Mouse (Mus musculus): ENCODE results near the gene Rab6a. TPM values are rescaled to one million over a fixed set of nuclear protein-coding genes. Genes with fewer than 3 reads are reported as not detected.
"Not testable (repeated sequence)": the region's sequence is repeated elsewhere in the genome, so short reads cannot be mapped to it uniquely, and the experiment has no call there.

Rab6a gene
- 100 and 120 TPM in 2 replicates for polyA plus RNA-seq (2014; fragmentation: Nextera tagmentation; extraction: Ambion mirVana)

- ATAC-seq (ENCODE audit: low FRiP score, low TSS enrichment) = peak; percentile 97
- WGBS = under 1% methylated on average over 95 of the region's 105 CpGs
- Histone ChIP-seq H3K36me3 (ENCODE audit: control insufficient read depth, insufficient read depth, low read length) (no peaks in the 10 kb centered on the region), H3K9me3 (ENCODE audit: control insufficient read depth, low read length) (no peaks in the 10 kb centered on the region), H3K4me3 (ENCODE audit: low read length) (peak within 1 kb of the TSS; percentile 54), H3K4me2 (replicated peaks; ENCODE audit: low read depth, low read length) (peak within 1 kb of the TSS; percentile 56), H3K27me3 (ENCODE audit: control insufficient read depth, insufficient read depth, low read length) (no peaks in the 10 kb centered on the region), H3K4me1 (ENCODE audit: control insufficient read depth, insufficient read depth, low read length) (peaks cover 6% of the 10 kb centered on the region), H3K9ac (ENCODE audit: low read depth, low read length) (peak within 1 kb of the TSS; percentile 98), H3K27ac (ENCODE audit: low read depth, low read length) (peak within 1 kb of the TSS; percentile 90)
These were observed at the start of gene Rab6a for GRCm38 (mm10) chr7:100607214-100608129. Gene Rab6a (plus strand): TSS chr7:100607410.

DNA sequence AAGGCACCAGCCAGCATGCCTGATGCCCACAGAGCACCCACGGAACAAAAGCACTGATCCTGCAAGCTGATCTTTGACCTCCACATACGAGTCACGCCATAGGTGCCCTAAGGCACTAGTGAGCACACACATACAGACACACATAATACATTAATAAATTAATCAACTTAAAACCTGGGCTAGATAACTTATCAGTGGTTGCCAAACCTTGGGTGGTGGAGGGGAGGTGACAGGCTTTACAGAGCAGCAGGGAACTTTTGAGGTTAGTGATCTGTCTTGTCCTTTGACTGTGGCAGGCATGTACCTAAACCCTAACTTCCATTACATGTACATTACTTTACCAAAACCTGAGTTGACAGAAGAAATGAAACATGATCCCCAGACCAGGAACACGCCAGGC lies 47.9 kb upstream of the Rab6a start:
- WGBS = 74% methylated on average over 4 of the region's 4 CpGs
- Histone ChIP-seq H3K27ac (ENCODE audit: low read depth, low read length) (no peak overlapping the region), H3K9ac (ENCODE audit: low read depth, low read length) (no peak overlapping the region), H3K4me3 (ENCODE audit: low read length) (no peak overlapping the region), H3K4me1 (ENCODE audit: control insufficient read depth, insufficient read depth, low read length) (no peaks in the 10 kb centered on the region), H3K9me3 (ENCODE audit: control insufficient read depth, low read length) (no peaks in the 10 kb centered on the region), H3K4me2 (replicated peaks; ENCODE audit: low read depth, low read length) (no peak overlapping the region), H3K27me3 (ENCODE audit: control insufficient read depth, insufficient read depth, low read length) (no peaks in the 10 kb centered on the region), H3K36me3 (ENCODE audit: control insufficient read depth, insufficient read depth, low read length) (no peaks in the 10 kb centered on the region; the same call in 1 of the 2 replicates)
- ATAC-seq (ENCODE audit: low FRiP score, low TSS enrichment) = no peak

GRCm38 (mm10) chr7:100561861-100562587 lies 45.2 kb upstream of the Rab6a start:
- H3K36me3 ChIP-seq (ENCODE audit: control insufficient read depth, insufficient read depth, low read length) = peaks cover 3% of the 10 kb centered on the region; the same call in 1 of the 2 replicates
- H3K4me3 ChIP-seq (ENCODE audit: low read length) = no peak overlapping the region
- no peaks in the 10 kb centered on the region for H3K27me3 ChIP-seq (ENCODE audit: control insufficient read depth, insufficient read depth, low read length)
- no peak for ATAC-seq (ENCODE audit: low FRiP score, low TSS enrichment)
- no peak overlapping the region for H3K4me2 ChIP-seq (replicated peaks; ENCODE audit: low read depth, low read length)
- no peak overlapping the region for H3K9ac ChIP-seq (ENCODE audit: low read depth, low read length)
- WGBS = 81% methylated on average over 11 of the region's 11 CpGs
- H3K9me3 ChIP-seq (ENCODE audit: control insufficient read depth, low read length) = no peaks in the 10 kb centered on the region
- H3K27ac ChIP-seq (ENCODE audit: low read depth, low read length) = no peak overlapping the region
- no peaks in the 10 kb centered on the region for H3K4me1 ChIP-seq (ENCODE audit: control insufficient read depth, insufficient read depth, low read length)

DNA sequence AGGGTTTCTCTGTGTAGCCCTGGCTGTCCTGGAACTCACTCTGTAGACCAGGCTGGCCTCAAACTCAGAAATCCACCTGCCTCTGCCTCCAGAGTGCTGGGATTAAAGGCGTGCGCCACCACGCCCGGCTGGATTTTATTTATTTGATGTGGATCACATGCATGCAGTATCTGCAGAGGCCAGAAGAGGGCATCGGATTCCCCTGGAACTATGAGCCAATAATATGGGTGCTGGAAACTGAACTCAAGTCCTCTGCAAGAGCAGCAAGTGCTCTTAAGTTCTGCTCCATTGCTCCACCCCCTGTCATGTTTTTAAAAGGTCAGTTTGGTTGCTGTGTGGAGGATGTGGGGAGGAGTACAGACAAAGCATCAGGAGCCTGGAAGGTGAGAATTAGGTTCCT lies 40.0 kb upstream of the Rab6a start:
- H3K36me3 ChIP-seq (ENCODE audit: control insufficient read depth, insufficient read depth, low read length); H3K9me3 ChIP-seq (ENCODE audit: control insufficient read depth, low read length); H3K4me3 ChIP-seq (ENCODE audit: low read length); H3K4me1 ChIP-seq (ENCODE audit: control insufficient read depth, insufficient read depth, low read length); H3K27ac ChIP-seq (ENCODE audit: low read depth, low read length); ATAC-seq (ENCODE audit: low FRiP score, low TSS enrichment); H3K4me2 ChIP-seq (replicated peaks; ENCODE audit: low read depth, low read length); H3K9ac ChIP-seq (ENCODE audit: low read depth, low read length); H3K27me3 ChIP-seq (ENCODE audit: control insufficient read depth, insufficient read depth, low read length): not testable (repeated sequence)
- WGBS = 80% methylated on average over 5 of the region's 5 CpGs

- H3K4me1 ChIP-seq (ENCODE audit: control insufficient read depth, insufficient read depth, low read length) = no peaks in the 10 kb centered on the region
- H3K9me3 ChIP-seq (ENCODE audit: control insufficient read depth, low read length) = no peaks in the 10 kb centered on the region
- peaks cover 4% of the 10 kb centered on the region; the same call in 1 of the 2 replicates for H3K36me3 ChIP-seq (ENCODE audit: control insufficient read depth, insufficient read depth, low read length)
- H3K4me3 ChIP-seq (ENCODE audit: low read length) = no peak overlapping the region
- H3K27ac ChIP-seq (ENCODE audit: low read depth, low read length) = no peak overlapping the region
- H3K4me2 ChIP-seq (replicated peaks; ENCODE audit: low read depth, low read length) = no peak overlapping the region
- no peak overlapping the region for H3K9ac ChIP-seq (ENCODE audit: low read depth, low read length)
- H3K27me3 ChIP-seq (ENCODE audit: control insufficient read depth, insufficient read depth, low read length) = no peaks in the 10 kb centered on the region
- ATAC-seq (ENCODE audit: low FRiP score, low TSS enrichment) = no peak
These were observed 37.3 kb upstream of the Rab6a start for GRCm38 (mm10) chr7:100569907-100570306.

- H3K4me2 ChIP-seq (replicated peaks; ENCODE audit: low read depth, low read length) = no peak overlapping the region
- H3K36me3 ChIP-seq (ENCODE audit: control insufficient read depth, insufficient read depth, low read length) = 0 out of 2 replicates have a peak, but pooled peaks cover 4% of the 10 kb centered on the region
- no peak for ATAC-seq (ENCODE audit: low FRiP score, low TSS enrichment)
- H3K4me3 ChIP-seq (ENCODE audit: low read length) = no peak overlapping the region
- no peaks in the 10 kb centered on the region for H3K4me1 ChIP-seq (ENCODE audit: control insufficient read depth, insufficient read depth, low read length)
- 79% methylated on average over 3 of the region's 3 CpGs for WGBS
- H3K9me3 ChIP-seq (ENCODE audit: control insufficient read depth, low read length) = no peaks in the 10 kb centered on the region
- H3K27ac ChIP-seq (ENCODE audit: low read depth, low read length) = no peak overlapping the region
- H3K27me3 ChIP-seq (ENCODE audit: control insufficient read depth, insufficient read depth, low read length) = no peaks in the 10 kb centered on the region
- no peak overlapping the region for H3K9ac ChIP-seq (ENCODE audit: low read depth, low read length)
These were observed 36.1 kb upstream of the Rab6a start for GRCm38 (mm10) chr7:100570930-100571715.

- Histone ChIP-seq H3K4me1 (ENCODE audit: control insufficient read depth, insufficient read depth, low read length) (no peaks in the 10 kb centered on the region), H3K4me3 (ENCODE audit: low read length) (no peak overlapping the region), H3K27me3 (ENCODE audit: control insufficient read depth, insufficient read depth, low read length) (no peaks in the 10 kb centered on the region), H3K27ac (ENCODE audit: low read depth, low read length) (no peak overlapping the region), H3K36me3 (ENCODE audit: control insufficient read depth, insufficient read depth, low read length) (0 out of 2 replicates have a peak, but pooled peaks cover 4% of the 10 kb centered on the region), H3K4me2 (replicated peaks; ENCODE audit: low read depth, low read length) (no peak overlapping the region), H3K9ac (ENCODE audit: low read depth, low read length) (no peak overlapping the region), H3K9me3 (ENCODE audit: control insufficient read depth, low read length) (no peaks in the 10 kb centered on the region)
- WGBS = 84% methylated on average over 4 of the region's 4 CpGs
- no peak for ATAC-seq (ENCODE audit: low FRiP score, low TSS enrichment)
These were observed 35.1 kb upstream of the Rab6a start for GRCm38 (mm10) chr7:100572061-100572460.

DNA sequence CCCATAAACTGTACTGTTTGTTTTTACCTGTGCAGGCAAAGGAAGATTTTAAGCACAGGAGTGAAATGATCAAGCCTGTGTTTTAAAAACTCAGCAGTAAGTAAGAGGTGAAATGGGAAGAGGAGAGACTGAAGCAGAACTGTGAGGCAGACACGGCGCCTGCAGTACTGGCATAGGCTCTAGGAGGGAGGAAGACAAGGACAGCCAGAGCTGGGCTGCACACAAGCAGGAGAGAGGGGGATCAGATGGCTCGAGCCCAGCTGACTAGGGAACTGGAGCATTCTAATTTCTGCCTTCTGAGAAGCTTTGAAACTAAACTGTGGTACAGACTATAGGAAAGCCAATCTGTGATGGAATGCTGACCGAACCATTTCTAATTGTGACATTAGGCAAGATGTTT lies 34.5 kb upstream of the Rab6a start:
- 83% methylated on average over 4 of the region's 4 CpGs for WGBS

More for the DNA sequence above, 34.5 kb upstream of the Rab6a start:
- H3K9me3 ChIP-seq (ENCODE audit: control insufficient read depth, low read length) = no peaks in the 10 kb centered on the region
- no peak for ATAC-seq (ENCODE audit: low FRiP score, low TSS enrichment)
- H3K9ac ChIP-seq (ENCODE audit: low read depth, low read length) = no peak overlapping the region
- no peak overlapping the region for H3K27ac ChIP-seq (ENCODE audit: low read depth, low read length)
- no peaks in the 10 kb centered on the region for H3K4me1 ChIP-seq (ENCODE audit: control insufficient read depth, insufficient read depth, low read length)
- H3K36me3 ChIP-seq (ENCODE audit: control insufficient read depth, insufficient read depth, low read length) = 0 out of 2 replicates have a peak, but pooled peaks cover 1% of the 10 kb centered on the region
- no peak overlapping the region for H3K4me3 ChIP-seq (ENCODE audit: low read length)
- H3K27me3 ChIP-seq (ENCODE audit: control insufficient read depth, insufficient read depth, low read length) = no peaks in the 10 kb centered on the region
- H3K4me2 ChIP-seq (replicated peaks; ENCODE audit: low read depth, low read length) = no peak overlapping the region

Measured in kidney, embryonic 14.5 days (tissue).